Mouse (Mus musculus) kidney, postnatal 0 days (tissue): ENCODE results near the gene Myo5c. TPM values are rescaled to one million over a fixed set of nuclear protein-coding genes. Genes with fewer than 3 reads are reported as not detected.
A peak's percentile ranks its signal among the peaks of the same experiment; 100 is the strongest.
"Not testable (repeated sequence)": the region's sequence is repeated elsewhere in the genome, so short reads cannot be mapped to it uniquely, and the experiment has no call there.

Source experiments
- ATAC-seq: fragments of 200-750 bp; cut with Nextera tagmentation; replicated peaks from 2 replicates; pipeline ENCODE4 v1.8.0; 2017; ENCODE audit warnings: low read depth, moderate number of reproducible peaks, moderate TSS enrichment, moderate library complexity; ENCODE audit not compliant: low FRiP score
- DNase-seq: peaks from one replicate; pipeline ENCODE4 v3.0.0-alpha.2; 2016; ENCODE audit warnings: low spot score
- H3K27ac ChIP-seq: fragments of 300-500 bp; sonication (generic); 2 replicates; pipeline ENCODE4 v1.5.1; 2014; ENCODE audit warnings: mild to moderate bottlenecking
- H3K27me3 ChIP-seq: fragments of 300-500 bp; sonication (generic); 2 replicates; pipeline ENCODE4 v1.6.1; 2014; ENCODE audit warnings: low read length, mixed read lengths; ENCODE audit not compliant: insufficient read depth
- H3K36me3 ChIP-seq: fragments of 300-500 bp; sonication (generic); 2 replicates; pipeline ENCODE4 v1.6.1; 2014; ENCODE audit warnings: low read length, mixed read lengths; ENCODE audit not compliant: insufficient read depth
- H3K4me1 ChIP-seq: fragments of 300-500 bp; sonication (generic); replicated peaks from 2 replicates; pipeline ENCODE4 v1.6.1; 2014; ENCODE audit warnings: antibody characterized with exemption, low read length, mixed read lengths; ENCODE audit not compliant: insufficient read depth
- H3K4me2 ChIP-seq: fragments of 300-500 bp; sonication (generic); 2 replicates; pipeline ENCODE4 v1.6.1; 2014; ENCODE audit warnings: mild to moderate bottlenecking, low read length, moderate library complexity, mixed read lengths
- H3K4me3 ChIP-seq: fragments of 300-500 bp; sonication (generic); replicated peaks from 2 replicates; pipeline ENCODE4 v1.5.1; 2014; ENCODE audit warnings: low read depth, low read length
- H3K9ac ChIP-seq: fragments of 300-500 bp; sonication (generic); 2 replicates; pipeline ENCODE4 v1.6.1; 2014; ENCODE audit warnings: low read depth, low read length
- H3K9me3 ChIP-seq: fragments of 300-500 bp; sonication (generic); replicated peaks from 2 replicates; pipeline ENCODE4 v1.6.1; 2016; ENCODE audit warnings: low read length, inconsistent platforms, mixed read lengths
- CTCF ChIP-seq: IDR thresholded peaks from 2 replicates; pipeline ENCODE4 v1.5.1; 2016; ENCODE audit warnings: antibody characterized with exemption, low read depth, mild to moderate bottlenecking, moderate library complexity
- WGBS: fragments of 180-500 bp; shearing (Covaris S2); extraction: QIAGEN DNeasy Blood & Tissue Kit; methylation state at CpG from one replicate; pipeline ENCODE4 v1.1.7; 2014; 5-methylcytosine and 5-hydroxymethylcytosine counted together
- polyA plus RNA-seq: library from polyadenylated mRNA; unstranded; fragments of >200 nt; fragmentation: Nextera tagmentation; extraction: Ambion mirVana; gene quantifications from 2 replicates; pipeline ENCODE4 v1.2.1, GENCODE M21; 2015

Gene Myo5c
- polyA plus RNA-seq, 1 experiment from 2014 or later = 2.4 TPM

- Histone ChIP-seq H3K9me3 (no peaks in the 10 kb centered on the region), H3K27me3 (no peaks in the 10 kb centered on the region), H3K27ac (no peak overlapping the region), H3K4me2 (no peak overlapping the region), H3K36me3 (no peaks in the 10 kb centered on the region), H3K9ac (no peak overlapping the region), H3K4me3 (no peak overlapping the region), H3K4me1 (0 out of 2 replicates have a peak, but pooled peaks cover 3% of the 10 kb centered on the region)
- DNase-seq (no peak), ATAC-seq (no peak)
- no peak for TF ChIP-seq CTCF
Measured at GRCm38 (mm10) chr9:75248874-75249273, 17.1 kb downstream of the Myo5c start.

GRCm38 (mm10) chr9:75253158-75253557, 21.3 kb downstream of the Myo5c start:
- not testable (repeated sequence) for H3K4me3 ChIP-seq, H3K4me2 ChIP-seq, DNase-seq, H3K36me3 ChIP-seq, H3K27ac ChIP-seq, H3K9ac ChIP-seq, ATAC-seq, H3K27me3 ChIP-seq, H3K9me3 ChIP-seq
- H3K4me1 ChIP-seq = 0 out of 2 replicates have a peak, but pooled peaks cover 21% of the 10 kb centered on the region
- WGBS = 66% methylated on average over 6 of the region's 6 CpGs

GRCm38 (mm10) chr9:75253766-75254165, 21.9 kb downstream of the Myo5c start:
- 0 out of 2 replicates have a peak, but pooled peaks cover 21% of the 10 kb centered on the region for H3K4me1 ChIP-seq
- H3K27me3 ChIP-seq = no peaks in the 10 kb centered on the region
- H3K36me3 ChIP-seq = no peaks in the 10 kb centered on the region
- H3K9me3 ChIP-seq = no peaks in the 10 kb centered on the region
- DNase-seq = no peak
- no peak overlapping the region for H3K9ac ChIP-seq
- 37% methylated on average over 3 of the region's 3 CpGs for WGBS
- H3K4me3 ChIP-seq = no peak overlapping the region
- ATAC-seq = no peak
- peak overlapping the region; percentile 50 for H3K27ac ChIP-seq
- H3K4me2 ChIP-seq = no peak overlapping the region
- no peak for TF ChIP-seq CTCF

GRCm38 (mm10) chr9:75254196-75254955, 22.6 kb downstream of the Myo5c start:
- ATAC-seq (peak; percentile 82), DNase-seq (peak; percentile 81)
- peak overlapping the region; percentile 50 for H3K27ac ChIP-seq
- H3K4me1 ChIP-seq = 0 out of 2 replicates have a peak, but pooled peaks cover 21% of the 10 kb centered on the region
- no peak overlapping the region for H3K4me2 ChIP-seq
- H3K9ac ChIP-seq = no peak overlapping the region
- no peak for TF ChIP-seq CTCF
- no peaks in the 10 kb centered on the region for H3K27me3 ChIP-seq
- H3K36me3 ChIP-seq = no peaks in the 10 kb centered on the region
- no peaks in the 10 kb centered on the region for H3K9me3 ChIP-seq
- WGBS = 22% methylated on average over 13 of the region's 13 CpGs
- H3K4me3 ChIP-seq = no peak overlapping the region

- TF ChIP-seq CTCF = no peak
- Histone ChIP-seq H3K4me3 (no peak overlapping the region), H3K4me1 (0 out of 2 replicates have a peak, but pooled peaks cover 21% of the 10 kb centered on the region), H3K9me3 (no peaks in the 10 kb centered on the region), H3K36me3 (no peaks in the 10 kb centered on the region), H3K27ac (peak overlapping the region; percentile 78; the same call in 1 of the 2 replicates), H3K4me2 (no peak overlapping the region), H3K9ac (no peak overlapping the region), H3K27me3 (no peaks in the 10 kb centered on the region)
- ATAC-seq (peak; percentile 65), DNase-seq (no peak)
- 68% methylated on average over 14 of the region's 14 CpGs for WGBS
Measured at GRCm38 (mm10) chr9:75255820-75256545, 24.2 kb downstream of the Myo5c start.

- no peaks in the 10 kb centered on the region for H3K36me3 ChIP-seq
- ATAC-seq (no peak), DNase-seq (no peak)
- H3K4me3 ChIP-seq = no peak overlapping the region
- WGBS = 73% methylated on average over 4 of the region's 4 CpGs
- 0 out of 2 replicates have a peak, but pooled peaks cover 19% of the 10 kb centered on the region for H3K4me1 ChIP-seq
- no peak for TF ChIP-seq CTCF
- no peaks in the 10 kb centered on the region for H3K27me3 ChIP-seq
- no peak overlapping the region for H3K27ac ChIP-seq
- H3K4me2 ChIP-seq = no peak overlapping the region
- no peaks in the 10 kb centered on the region for H3K9me3 ChIP-seq
- H3K9ac ChIP-seq = no peak overlapping the region
Measured at GRCm38 (mm10) chr9:75258792-75259191, 27.0 kb downstream of the Myo5c start.
